Mouse (Mus musculus): ENCODE measurements around the gene Olfr638. TPM values are rescaled to one million over a fixed set of nuclear protein-coding genes. Genes with fewer than 3 reads are reported as not detected.
"Not testable (repeated sequence)": the region's sequence is repeated elsewhere in the genome, so short reads cannot be mapped to it uniquely, and the experiment has no call there.

Olfr638 gene
- polyA plus RNA-seq (2014; fragmentation: Nextera tagmentation; extraction: Ambion mirVana), result not detected in 2 replicates

- DNase-seq (ENCODE audit: low spot score) (no peak), ATAC-seq (ENCODE audit: low read depth) (no peak)
- no peaks in the 10 kb centered on the region for H3K27me3 ChIP-seq (replicated peaks; ENCODE audit: control insufficient read depth, insufficient read depth, low read length)
- no peak within 1 kb of the TSS for H3K9ac ChIP-seq (ENCODE audit: low read depth, low read length)
- no peaks in the 10 kb centered on the region for H3K36me3 ChIP-seq (ENCODE audit: control insufficient read depth, insufficient read depth, low read length)
- H3K9me3 ChIP-seq (ENCODE audit: control insufficient read depth, low read length), result no peaks in the 10 kb centered on the region
- no peak within 1 kb of the TSS for H3K4me3 ChIP-seq (ENCODE audit: low read depth, low read length)
- H3K27ac ChIP-seq (replicated peaks; ENCODE audit: low read depth, low read length), result no peak within 1 kb of the TSS
- H3K4me1 ChIP-seq (ENCODE audit: control insufficient read depth, insufficient read depth, low read length), result no peaks in the 10 kb centered on the region
- H3K4me2 ChIP-seq (ENCODE audit: low read depth, low read length), result no peak within 1 kb of the TSS
Observed at GRCm38 (mm10) chr7:103998446-103998845, at the start of gene Olfr638. Gene Olfr638 (plus strand): TSS chr7:103998746.

- WGBS, result 94% methylated on average over 21 of the region's 22 CpGs
Observed at GRCm38 (mm10) chr7:103966873-103967272, 31.7 kb upstream of the Olfr638 start.

GRCm38 (mm10) chr7:103970852-103971251 lies 27.7 kb upstream of the Olfr638 start, which contains the start of gene Olfr635:
Gene Olfr635 (plus strand): TSS chr7:103971152.
- no peak within 1 kb of the TSS for H3K27ac ChIP-seq (replicated peaks; ENCODE audit: low read depth, low read length)
- no peak for ATAC-seq (ENCODE audit: low read depth)
- no peaks in the 10 kb centered on the region for H3K27me3 ChIP-seq (replicated peaks; ENCODE audit: control insufficient read depth, insufficient read depth, low read length)

More at GRCm38 (mm10) chr7:103966873-103967272, 31.7 kb upstream of the Olfr638 start:
- H3K4me1 ChIP-seq (ENCODE audit: control insufficient read depth, insufficient read depth, low read length); H3K9ac ChIP-seq (ENCODE audit: low read depth, low read length); DNase-seq (ENCODE audit: low spot score); H3K36me3 ChIP-seq (ENCODE audit: control insufficient read depth, insufficient read depth, low read length); H3K9me3 ChIP-seq (ENCODE audit: control insufficient read depth, low read length); H3K27ac ChIP-seq (replicated peaks; ENCODE audit: low read depth, low read length); H3K4me3 ChIP-seq (ENCODE audit: low read depth, low read length); H3K27me3 ChIP-seq (replicated peaks; ENCODE audit: control insufficient read depth, insufficient read depth, low read length); H3K4me2 ChIP-seq (ENCODE audit: low read depth, low read length); ATAC-seq (ENCODE audit: low read depth): not testable (repeated sequence)

GRCm38 (mm10) chr7:103971782-103972181 lies 26.8 kb upstream of the Olfr638 start:
- ATAC-seq (ENCODE audit: low read depth) (no peak), DNase-seq (ENCODE audit: low spot score) (no peak)
- no peak overlapping the region for H3K4me3 ChIP-seq (ENCODE audit: low read depth, low read length)
- H3K27ac ChIP-seq (replicated peaks; ENCODE audit: low read depth, low read length), result no peak overlapping the region
- H3K9ac ChIP-seq (ENCODE audit: low read depth, low read length), result no peak overlapping the region
- H3K4me2 ChIP-seq (ENCODE audit: low read depth, low read length), result no peak overlapping the region
- no peaks in the 10 kb centered on the region for H3K9me3 ChIP-seq (ENCODE audit: control insufficient read depth, low read length)
- H3K27me3 ChIP-seq (replicated peaks; ENCODE audit: control insufficient read depth, insufficient read depth, low read length), result no peaks in the 10 kb centered on the region
- WGBS, result 67% methylated on average over 1 of the region's 1 CpGs
- no peaks in the 10 kb centered on the region for H3K36me3 ChIP-seq (ENCODE audit: control insufficient read depth, insufficient read depth, low read length)
- no peaks in the 10 kb centered on the region for H3K4me1 ChIP-seq (ENCODE audit: control insufficient read depth, insufficient read depth, low read length)

More at GRCm38 (mm10) chr7:103970852-103971251, 27.7 kb upstream of the Olfr638 start, which contains the start of gene Olfr635:
- Histone ChIP-seq H3K4me3 (ENCODE audit: low read depth, low read length) (no peak within 1 kb of the TSS), H3K9me3 (ENCODE audit: control insufficient read depth, low read length) (no peaks in the 10 kb centered on the region), H3K36me3 (ENCODE audit: control insufficient read depth, insufficient read depth, low read length) (no peaks in the 10 kb centered on the region), H3K4me2 (ENCODE audit: low read depth, low read length) (no peak within 1 kb of the TSS), H3K9ac (ENCODE audit: low read depth, low read length) (no peak within 1 kb of the TSS), H3K4me1 (ENCODE audit: control insufficient read depth, insufficient read depth, low read length) (no peaks in the 10 kb centered on the region)
- DNase-seq (ENCODE audit: low spot score), result no peak
- WGBS, result 72% methylated on average over 1 of the region's 1 CpGs

GRCm38 (mm10) chr7:103999124-103999523 lies 578 bp downstream of the Olfr638 start:
- Histone ChIP-seq H3K9ac (ENCODE audit: low read depth, low read length) (no peak overlapping the region), H3K4me3 (ENCODE audit: low read depth, low read length) (no peak overlapping the region), H3K36me3 (ENCODE audit: control insufficient read depth, insufficient read depth, low read length) (no peaks in the 10 kb centered on the region), H3K9me3 (ENCODE audit: control insufficient read depth, low read length) (no peaks in the 10 kb centered on the region), H3K4me1 (ENCODE audit: control insufficient read depth, insufficient read depth, low read length) (no peaks in the 10 kb centered on the region), H3K27me3 (replicated peaks; ENCODE audit: control insufficient read depth, insufficient read depth, low read length) (no peaks in the 10 kb centered on the region), H3K4me2 (ENCODE audit: low read depth, low read length) (no peak overlapping the region), H3K27ac (replicated peaks; ENCODE audit: low read depth, low read length) (no peak overlapping the region)
- DNase-seq (ENCODE audit: low spot score), result no peak
- ATAC-seq (ENCODE audit: low read depth), result no peak

- no peak for ATAC-seq (ENCODE audit: low read depth)
- Histone ChIP-seq H3K9ac (ENCODE audit: low read depth, low read length) (no peak within 1 kb of the TSS), H3K9me3 (ENCODE audit: control insufficient read depth, low read length) (no peaks in the 10 kb centered on the region), H3K27me3 (replicated peaks; ENCODE audit: control insufficient read depth, insufficient read depth, low read length) (no peaks in the 10 kb centered on the region), H3K27ac (replicated peaks; ENCODE audit: low read depth, low read length) (no peak within 1 kb of the TSS), H3K36me3 (ENCODE audit: control insufficient read depth, insufficient read depth, low read length) (no peaks in the 10 kb centered on the region), H3K4me1 (ENCODE audit: control insufficient read depth, insufficient read depth, low read length) (no peaks in the 10 kb centered on the region), H3K4me2 (ENCODE audit: low read depth, low read length) (no peak within 1 kb of the TSS), H3K4me3 (ENCODE audit: low read depth, low read length) (no peak within 1 kb of the TSS)
- DNase-seq (ENCODE audit: low spot score), result no peak
Observed at GRCm38 (mm10) chr7:104017203-104017602, 18.7 kb downstream of the Olfr638 start, which contains the start of gene Olfr639. Gene Olfr639 (minus strand): TSS chr7:104017303.

- ATAC-seq (ENCODE audit: low read depth) (no peak), DNase-seq (ENCODE audit: low spot score) (no peak)
- Histone ChIP-seq H3K27me3 (replicated peaks; ENCODE audit: control insufficient read depth, insufficient read depth, low read length) (no peaks in the 10 kb centered on the region), H3K4me1 (ENCODE audit: control insufficient read depth, insufficient read depth, low read length) (no peaks in the 10 kb centered on the region), H3K9me3 (ENCODE audit: control insufficient read depth, low read length) (no peaks in the 10 kb centered on the region), H3K9ac (ENCODE audit: low read depth, low read length) (no peak overlapping the region), H3K4me3 (ENCODE audit: low read depth, low read length) (no peak overlapping the region), H3K36me3 (ENCODE audit: control insufficient read depth, insufficient read depth, low read length) (no peaks in the 10 kb centered on the region), H3K4me2 (ENCODE audit: low read depth, low read length) (no peak overlapping the region), H3K27ac (replicated peaks; ENCODE audit: low read depth, low read length) (no peak overlapping the region)
- 74% methylated on average over 1 of the region's 1 CpGs for WGBS
Observed at GRCm38 (mm10) chr7:104018953-104019352, 20.4 kb downstream of the Olfr638 start.

GRCm38 (mm10) chr7:104021651-104022050 lies 23.1 kb downstream of the Olfr638 start:
- no peaks in the 10 kb centered on the region for H3K36me3 ChIP-seq (ENCODE audit: control insufficient read depth, insufficient read depth, low read length)
- no peak for ATAC-seq (ENCODE audit: low read depth)
- no peak overlapping the region for H3K4me2 ChIP-seq (ENCODE audit: low read depth, low read length)
- H3K4me3 ChIP-seq (ENCODE audit: low read depth, low read length), result no peak overlapping the region
- no peak overlapping the region for H3K27ac ChIP-seq (replicated peaks; ENCODE audit: low read depth, low read length)
- H3K27me3 ChIP-seq (replicated peaks; ENCODE audit: control insufficient read depth, insufficient read depth, low read length), result no peaks in the 10 kb centered on the region
- DNase-seq (ENCODE audit: low spot score), result no peak
- no peaks in the 10 kb centered on the region for H3K9me3 ChIP-seq (ENCODE audit: control insufficient read depth, low read length)
- H3K9ac ChIP-seq (ENCODE audit: low read depth, low read length), result no peak overlapping the region
- H3K4me1 ChIP-seq (ENCODE audit: control insufficient read depth, insufficient read depth, low read length), result no peaks in the 10 kb centered on the region
- WGBS, result 89% methylated on average over 6 of the region's 6 CpGs

- no peak for DNase-seq (ENCODE audit: low spot score)
- Histone ChIP-seq H3K4me3 (ENCODE audit: low read depth, low read length) (no peak within 1 kb of the TSS), H3K9me3 (ENCODE audit: control insufficient read depth, low read length) (no peaks in the 10 kb centered on the region), H3K4me1 (ENCODE audit: control insufficient read depth, insufficient read depth, low read length) (no peaks in the 10 kb centered on the region), H3K27me3 (replicated peaks; ENCODE audit: control insufficient read depth, insufficient read depth, low read length) (no peaks in the 10 kb centered on the region), H3K36me3 (ENCODE audit: control insufficient read depth, insufficient read depth, low read length) (no peaks in the 10 kb centered on the region), H3K4me2 (ENCODE audit: low read depth, low read length) (no peak within 1 kb of the TSS), H3K27ac (replicated peaks; ENCODE audit: low read depth, low read length) (no peak within 1 kb of the TSS), H3K9ac (ENCODE audit: low read depth, low read length) (no peak within 1 kb of the TSS)
- 77% methylated on average over 6 of the region's 6 CpGs for WGBS
- no peak for ATAC-seq (ENCODE audit: low read depth)
Observed at GRCm38 (mm10) chr7:104025473-104025872, 26.9 kb downstream of the Olfr638 start, which contains the start of gene Olfr640. Gene Olfr640 (minus strand): TSS chr7:104025573.
